Comparison of ENCODE assay signal across 10 mouse cellular contexts in the genomic region with DNA sequence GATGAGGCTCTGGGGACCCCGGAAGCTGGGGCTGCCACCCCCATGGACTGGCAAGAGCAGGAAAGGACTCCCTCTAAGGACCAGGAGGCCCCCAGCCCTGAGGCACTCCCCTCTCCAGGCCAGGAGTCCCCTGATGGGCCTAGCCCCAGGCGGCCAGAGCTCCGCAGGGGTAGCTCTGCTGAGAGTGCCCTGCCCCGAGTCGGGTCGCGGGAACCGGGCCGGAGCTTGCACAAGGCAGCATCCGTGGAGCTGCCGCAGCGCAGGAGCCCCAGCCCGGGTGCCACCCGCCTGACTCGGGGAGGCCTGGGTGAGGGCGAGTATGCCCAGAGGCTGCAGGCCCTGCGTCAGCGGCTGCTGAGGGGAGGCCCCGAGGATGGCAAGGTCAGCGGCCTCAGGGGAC. TPM values are rescaled to one million over a fixed set of nuclear protein-coding genes. Genes with fewer than 3 reads are reported as not detected.
A peak's percentile ranks its signal among the peaks of the same experiment; 100 is the strongest.
DNase-seq lines count a peak whose midpoint lies in the region; ATAC-seq lines count a peak whose summit lies in the region.
"Had no signal": no experiment of that assay in that cellular context is flagged by ENCODE, and none has a peak within 500 bp of the region (broad histone marks: within the 10 kb centered on the region; RNA-seq: fewer than 3 reads in every experiment).

No protein-coding gene starts in this region.

- H3K4me1 ChIP-seq in kidney, embryonic 14.5 days (ENCODE audit: control insufficient read depth, insufficient read depth, low read length) = peaks cover 22% of the 10 kb centered on the region
- H3K4me1 ChIP-seq in embryonic facial prominence, embryonic 14.5 days (ENCODE audit: control insufficient read depth, insufficient read depth, low read length) = peaks cover 9% of the 10 kb centered on the region
- H3K4me1 ChIP-seq in hindbrain, embryonic 14.5 days (replicated peaks; ENCODE audit: control insufficient read depth, insufficient read depth, low read length) = peaks cover 15% of the 10 kb centered on the region

- H3K4me3 ChIP-seq in kidney, embryonic 14.5 days (ENCODE audit: low read length) = peak overlapping the region; percentile 37; the same call in 1 of the 2 replicates
- H3K4me3 ChIP-seq in embryonic facial prominence, embryonic 14.5 days (ENCODE audit: low read depth, low read length) = peak overlapping the region; percentile 41
- H3K4me3 ChIP-seq in hindbrain, embryonic 14.5 days (replicated peaks; ENCODE audit: low read length) = peak overlapping the region; percentile 26; the same call in 1 of the 2 replicates

- H3K4me2 ChIP-seq in kidney, embryonic 14.5 days (replicated peaks; ENCODE audit: low read depth, low read length) = peak overlapping the region; percentile 61
- H3K4me2 ChIP-seq in embryonic facial prominence, embryonic 14.5 days (ENCODE audit: low read depth, low read length) = peak overlapping the region; percentile 68
- peak overlapping the region; percentile 48; the same call in 1 of the 2 replicates for H3K4me2 ChIP-seq in hindbrain, embryonic 14.5 days (replicated peaks)

- H3K36me3 ChIP-seq in kidney, embryonic 14.5 days (ENCODE audit: control insufficient read depth, insufficient read depth, low read length) = peaks cover 12% of the 10 kb centered on the region; the same call in 1 of the 2 replicates
- peaks cover 20% of the 10 kb centered on the region; the same call in 1 of the 2 replicates for H3K36me3 ChIP-seq in embryonic facial prominence, embryonic 14.5 days (ENCODE audit: control insufficient read depth, insufficient read depth, low read length)
- H3K36me3 ChIP-seq in hindbrain, embryonic 14.5 days (replicated peaks; ENCODE audit: control insufficient read depth, insufficient read depth) = peaks cover 8% of the 10 kb centered on the region; the same call in 1 of the 2 replicates

- 9% methylated on average over 16 of the region's 20 CpGs for WGBS in kidney, embryonic 14.5 days
- 4% methylated on average over 4 of the region's 20 CpGs for WGBS in embryonic facial prominence, embryonic 14.5 days
- 5% methylated on average over 20 of the region's 20 CpGs for WGBS in hindbrain, embryonic 14.5 days

- ATAC-seq in kidney, embryonic 14.5 days (ENCODE audit: low FRiP score, low TSS enrichment) = peak; percentile 7; the same call in 1 of the 2 replicates
- ATAC-seq in embryonic facial prominence, embryonic 14.5 days (ENCODE audit: low read depth) = peak; percentile 12; the same call in 1 of the 2 replicates
- ATAC-seq in hindbrain, embryonic 14.5 days (ENCODE audit: low FRiP score) = no peak
- ATAC-seq in megakaryocyte-erythroid progenitor cell, adult 5-6 weeks (replicated peaks; ENCODE audit: low FRiP score, low TSS enrichment, poor library complexity, severe bottlenecking) = no peak
- ATAC-seq: Patski had no signal

- no peak for DNase-seq in kidney, postnatal 36 days
- no peak for DNase-seq in embryonic facial prominence, embryonic 14.5 days (ENCODE audit: low spot score)
- no peak for DNase-seq in hindbrain, embryonic 14.5 days (ENCODE audit: low spot score)
- peak; percentile 47 for DNase-seq in neural tube, embryonic 10.5 days (ENCODE audit: extremely low spot score, low spot score)
- DNase-seq in left cerebral cortex, adult 11 months (ENCODE audit: low spot score) = no peak

- H3K27me3 ChIP-seq in kidney, embryonic 14.5 days (ENCODE audit: control insufficient read depth, insufficient read depth, low read length) = peaks cover 37% of the 10 kb centered on the region
- H3K27me3 ChIP-seq in embryonic facial prominence, embryonic 14.5 days (replicated peaks; ENCODE audit: control insufficient read depth, insufficient read depth, low read length) = peaks cover 51% of the 10 kb centered on the region
- peaks cover 43% of the 10 kb centered on the region for H3K27me3 ChIP-seq in hindbrain, embryonic 14.5 days (ENCODE audit: control insufficient read depth, insufficient read depth, low read length)

- H3K27ac ChIP-seq in kidney, embryonic 14.5 days (ENCODE audit: low read depth, low read length) = no peak overlapping the region
- H3K27ac ChIP-seq in embryonic facial prominence, embryonic 14.5 days (replicated peaks; ENCODE audit: low read depth, low read length) = no peak overlapping the region
- H3K27ac ChIP-seq in hindbrain, embryonic 14.5 days = no peak overlapping the region
- H3K27ac ChIP-seq: liver, embryonic 14.5 days had no signal

- peak overlapping the region; percentile 28; the same call in 1 of the 2 replicates for H3K9ac ChIP-seq in kidney, embryonic 14.5 days (ENCODE audit: low read depth, low read length)
- no peak overlapping the region for H3K9ac ChIP-seq in embryonic facial prominence, embryonic 14.5 days (ENCODE audit: low read depth, low read length)
- H3K9ac ChIP-seq in hindbrain, embryonic 14.5 days = peak overlapping the region; percentile 51; the same call in 1 of the 2 replicates
- H3K9ac ChIP-seq: liver, embryonic 14.5 days had no signal

- H3K9me3 ChIP-seq in kidney, embryonic 14.5 days (ENCODE audit: control insufficient read depth, low read length) = no peaks in the 10 kb centered on the region
- no peaks in the 10 kb centered on the region for H3K9me3 ChIP-seq in embryonic facial prominence, embryonic 14.5 days (ENCODE audit: control insufficient read depth, low read length)
- no peaks in the 10 kb centered on the region for H3K9me3 ChIP-seq in hindbrain, embryonic 14.5 days (ENCODE audit: control insufficient read depth, low read length)

RNA-seq across cellular contexts. Expression of a gene that starts 13.9 kb away (rescaled TPM):
- polyA plus RNA-seq in kidney, embryonic 14.5 days (2014; fragmentation: Nextera tagmentation; extraction: Ambion mirVana) = 65.2 and 67.6 TPM in 2 replicates
- polyA plus RNA-seq in embryonic facial prominence, embryonic 14.5 days (2014; fragmentation: Nextera tagmentation; extraction: Ambion mirVana) = 74.2 and 82.9 TPM in 2 replicates
- polyA plus RNA-seq in hindbrain, embryonic 14.5 days (2014; fragmentation: Nextera tagmentation; extraction: Ambion mirVana) = 53.1 and 65.0 TPM in 2 replicates
- total RNA-seq in megakaryocyte-erythroid progenitor cell, adult 5-6 weeks (2014; fragmentation: Nextera tagmentation) = 70.3 and 92.5 TPM in 2 replicates
- 35.0 and 52.6 TPM in 2 replicates for total RNA-seq in megakaryocyte-erythroid progenitor cell, adult 5-6 weeks (2017)

RNA-seq across cellular contexts. Expression of a gene that starts 28.4 kb away (rescaled TPM):
- 0.32 and 0.41 TPM in 2 replicates for polyA plus RNA-seq in kidney, embryonic 14.5 days (2014; fragmentation: Nextera tagmentation; extraction: Ambion mirVana)
- polyA plus RNA-seq in embryonic facial prominence, embryonic 14.5 days (2014; fragmentation: Nextera tagmentation; extraction: Ambion mirVana) = 0.16 and 0.18 TPM in 2 replicates
- 4.9 and 5.0 TPM in 2 replicates for polyA plus RNA-seq in hindbrain, embryonic 14.5 days (2014; fragmentation: Nextera tagmentation; extraction: Ambion mirVana)
- not detected in 2 replicates for total RNA-seq in megakaryocyte-erythroid progenitor cell, adult 5-6 weeks (2014; fragmentation: Nextera tagmentation)
- total RNA-seq in megakaryocyte-erythroid progenitor cell, adult 5-6 weeks (2017) = not detected in 2 replicates
- polyA plus RNA-seq: thymus, postnatal 0 days had no signal

RNA-seq across cellular contexts. Expression of a gene that starts 46.7 kb away (rescaled TPM):
- 39.6 and 43.5 TPM in 2 replicates for polyA plus RNA-seq in kidney, embryonic 14.5 days (2014; fragmentation: Nextera tagmentation; extraction: Ambion mirVana)
- 20.2 and 20.3 TPM in 2 replicates for polyA plus RNA-seq in embryonic facial prominence, embryonic 14.5 days (2014; fragmentation: Nextera tagmentation; extraction: Ambion mirVana)
- 18.0 and 22.9 TPM in 2 replicates for polyA plus RNA-seq in hindbrain, embryonic 14.5 days (2014; fragmentation: Nextera tagmentation; extraction: Ambion mirVana)
- total RNA-seq in megakaryocyte-erythroid progenitor cell, adult 5-6 weeks (2014; fragmentation: Nextera tagmentation) = not detected in 2 replicates
- total RNA-seq in megakaryocyte-erythroid progenitor cell, adult 5-6 weeks (2017) = 0.19 TPM in 1 of 2 replicates, not detected in the other

RNA-seq across cellular contexts. Expression of a gene that starts 57.3 kb away (rescaled TPM):
- 37.1 and 41.4 TPM in 2 replicates for polyA plus RNA-seq in kidney, embryonic 14.5 days (2014; fragmentation: Nextera tagmentation; extraction: Ambion mirVana)
- polyA plus RNA-seq in embryonic facial prominence, embryonic 14.5 days (2014; fragmentation: Nextera tagmentation; extraction: Ambion mirVana) = 65.1 and 66.0 TPM in 2 replicates
- polyA plus RNA-seq in hindbrain, embryonic 14.5 days (2014; fragmentation: Nextera tagmentation; extraction: Ambion mirVana) = 49.2 and 55.0 TPM in 2 replicates
- total RNA-seq in megakaryocyte-erythroid progenitor cell, adult 5-6 weeks (2014; fragmentation: Nextera tagmentation) = 3.1 and 4.0 TPM in 2 replicates
- total RNA-seq in megakaryocyte-erythroid progenitor cell, adult 5-6 weeks (2017) = 0.15 and 1.2 TPM in 2 replicates

RNA-seq across cellular contexts. Expression of a gene that starts 57.5 kb away (rescaled TPM):
- 0.62 and 1.1 TPM in 2 replicates for polyA plus RNA-seq in kidney, embryonic 14.5 days (2014; fragmentation: Nextera tagmentation; extraction: Ambion mirVana)
- 1.3 and 1.6 TPM in 2 replicates for polyA plus RNA-seq in embryonic facial prominence, embryonic 14.5 days (2014; fragmentation: Nextera tagmentation; extraction: Ambion mirVana)
- 37.5 and 40.3 TPM in 2 replicates for polyA plus RNA-seq in hindbrain, embryonic 14.5 days (2014; fragmentation: Nextera tagmentation; extraction: Ambion mirVana)
- total RNA-seq in megakaryocyte-erythroid progenitor cell, adult 5-6 weeks (2014; fragmentation: Nextera tagmentation) = 0.49 TPM in 1 of 2 replicates, not detected in the other
- not detected in 2 replicates for total RNA-seq in megakaryocyte-erythroid progenitor cell, adult 5-6 weeks (2017)

Comparison
In these comparisons a context has a peak if more than half of its experiments do, and no peak if none do; other contexts are left out.
1. ATAC-seq: peak in kidney, embryonic 14.5 days (single experiment) and embryonic facial prominence, embryonic 14.5 days (single experiment); none in hindbrain, embryonic 14.5 days (single experiment) and megakaryocyte-erythroid progenitor cell, adult 5-6 weeks (single experiment).
2. Peak in every context shown above with its lines, with median percentiles within 50 percentile points of each other: H3K4me2 ChIP-seq and H3K4me3 ChIP-seq.